Mouse (Mus musculus): ENCODE results near the gene Pigo. TPM values are rescaled to one million over a fixed set of nuclear protein-coding genes. Genes with fewer than 3 reads are reported as not detected.
A peak's percentile ranks its signal among the peaks of the same experiment; 100 is the strongest.

The Pigo gene
- total and polyA plus RNA-seq, 3 experiments = 9.7 to 11.8 (median 11.2) TPM

GRCm38 (mm10) chr4:43045285-43045658, 19.7 kb upstream of the Pigo start:
- Histone ChIP-seq H3K36me3 (replicated peaks) (no peaks in the 10 kb centered on the region), H3K4me3 (ENCODE audit: low read depth, low read length) (peak overlapping the region; percentile 73), H3K9me3 (replicated peaks) (no peaks in the 10 kb centered on the region), H3K27me3 (ENCODE audit: insufficient read depth, low read length) (peaks cover 9% of the 10 kb centered on the region), H3K4me1 (ENCODE audit: insufficient read depth, low read depth, low read length) (peaks cover 59% of the 10 kb centered on the region)
- TF ChIP-seq CTCF (IDR thresholded peaks at IDR 0.05; ENCODE audit: low read depth, low read length) (no peak), POLR2AphosphoS5 (IDR thresholded peaks at IDR 0.05; ENCODE audit: insufficient replicate concordance, low read depth, low read length) (no peak), GATA1 (IDR thresholded peaks at IDR 0.05; ENCODE audit: borderline replicate concordance, low read length) (no peak), GATA2 (IDR thresholded peaks at IDR 0.05; ENCODE audit: borderline replicate concordance, low read depth, low read length) (no peak), TAL1 (conservative IDR thresholded peaks at IDR 0.05; ENCODE audit: low read depth, low read length) (no peak)
- ATAC-seq (ENCODE audit: extremely low read depth, insufficient number of reproducible peaks, low FRiP score, poor library complexity, severe bottlenecking) = no peak
- DNase-seq (ENCODE audit: low spot score) = no peak

DNA sequence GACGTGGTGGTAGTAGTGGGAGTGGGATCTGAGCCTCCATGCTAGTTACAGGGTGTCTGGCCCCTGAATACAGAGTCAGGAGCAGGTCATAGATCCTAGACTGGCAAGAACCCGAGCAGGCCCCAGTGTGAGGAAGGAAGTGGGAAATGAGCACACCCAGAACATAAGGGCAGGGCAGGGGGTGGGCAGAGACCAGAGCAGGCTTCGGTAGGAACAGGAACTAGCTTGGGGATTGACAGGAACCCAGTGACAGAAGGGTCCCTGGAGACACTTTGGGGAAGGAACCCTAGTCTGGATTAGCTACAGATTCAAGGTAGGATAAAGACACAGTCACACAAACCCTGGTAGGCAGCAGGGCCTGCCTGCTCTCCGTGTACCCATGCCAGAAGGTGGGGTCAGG, 19.1 kb upstream of the Pigo start:
- Histone ChIP-seq H3K4me1 (ENCODE audit: insufficient read depth, low read depth, low read length) (peaks cover 65% of the 10 kb centered on the region), H3K4me3 (ENCODE audit: low read depth, low read length) (peak overlapping the region; percentile 73), H3K27me3 (ENCODE audit: insufficient read depth, low read length) (peaks cover 6% of the 10 kb centered on the region), H3K9me3 (replicated peaks) (no peaks in the 10 kb centered on the region), H3K36me3 (replicated peaks) (no peaks in the 10 kb centered on the region)
- TF ChIP-seq GATA1 (IDR thresholded peaks at IDR 0.05; ENCODE audit: borderline replicate concordance, low read length) = no peak
- no peak for TF ChIP-seq CTCF (IDR thresholded peaks at IDR 0.05; ENCODE audit: low read depth, low read length)
- no peak for TF ChIP-seq TAL1 (conservative IDR thresholded peaks at IDR 0.05; ENCODE audit: low read depth, low read length)
- TF ChIP-seq GATA2 (IDR thresholded peaks at IDR 0.05; ENCODE audit: borderline replicate concordance, low read depth, low read length) = no peak
- TF ChIP-seq POLR2AphosphoS5 (IDR thresholded peaks at IDR 0.05; ENCODE audit: insufficient replicate concordance, low read depth, low read length) = no peak
- no peak for DNase-seq (ENCODE audit: low spot score)
- no peak for ATAC-seq (ENCODE audit: extremely low read depth, insufficient number of reproducible peaks, low FRiP score, poor library complexity, severe bottlenecking)

- H3K9me3 ChIP-seq (replicated peaks) = no peaks in the 10 kb centered on the region
- peak overlapping the region; percentile 35; the same call in 1 of the 2 replicates for H3K4me3 ChIP-seq (ENCODE audit: low read depth, low read length)
- DNase-seq (ENCODE audit: low spot score) = peak; percentile 17
- TF ChIP-seq GATA1 (IDR thresholded peaks at IDR 0.05; ENCODE audit: borderline replicate concordance, low read length) (no peak), POLR2AphosphoS5 (IDR thresholded peaks at IDR 0.05; ENCODE audit: insufficient replicate concordance, low read depth, low read length) (no peak), CTCF (IDR thresholded peaks at IDR 0.05; ENCODE audit: low read depth, low read length) (no peak), TAL1 (conservative IDR thresholded peaks at IDR 0.05; ENCODE audit: low read depth, low read length) (no peak), GATA2 (IDR thresholded peaks at IDR 0.05; ENCODE audit: borderline replicate concordance, low read depth, low read length) (no peak)
- peaks cover 6% of the 10 kb centered on the region for H3K27me3 ChIP-seq (ENCODE audit: insufficient read depth, low read length)
- ATAC-seq (ENCODE audit: extremely low read depth, insufficient number of reproducible peaks, low FRiP score, poor library complexity, severe bottlenecking) = no peak
- peaks cover 73% of the 10 kb centered on the region for H3K4me1 ChIP-seq (ENCODE audit: insufficient read depth, low read depth, low read length)
- H3K36me3 ChIP-seq (replicated peaks) = no peaks in the 10 kb centered on the region
Measured at GRCm38 (mm10) chr4:43043644-43044357, 18.2 kb upstream of the Pigo start.

- H3K4me1 ChIP-seq (ENCODE audit: insufficient read depth, low read depth, low read length) = peaks cover 83% of the 10 kb centered on the region
- ATAC-seq (ENCODE audit: extremely low read depth, insufficient number of reproducible peaks, low FRiP score, poor library complexity, severe bottlenecking) (no peak), DNase-seq (ENCODE audit: low spot score) (no peak)
- H3K27me3 ChIP-seq (ENCODE audit: insufficient read depth, low read length) = peaks cover 2% of the 10 kb centered on the region; the same call in 1 of the 2 replicates
- TF ChIP-seq CTCF (IDR thresholded peaks at IDR 0.05; ENCODE audit: low read depth, low read length) (no peak), GATA2 (IDR thresholded peaks at IDR 0.05; ENCODE audit: borderline replicate concordance, low read depth, low read length) (no peak), TAL1 (conservative IDR thresholded peaks at IDR 0.05; ENCODE audit: low read depth, low read length) (no peak), GATA1 (IDR thresholded peaks at IDR 0.05; ENCODE audit: borderline replicate concordance, low read length) (no peak), POLR2AphosphoS5 (IDR thresholded peaks at IDR 0.05; ENCODE audit: insufficient replicate concordance, low read depth, low read length) (no peak)
- no peak overlapping the region for H3K4me3 ChIP-seq (ENCODE audit: low read depth, low read length)
- H3K36me3 ChIP-seq (replicated peaks) = peaks cover 6% of the 10 kb centered on the region
- H3K9me3 ChIP-seq (replicated peaks) = no peaks in the 10 kb centered on the region
Measured at GRCm38 (mm10) chr4:43040881-43041547, 15.4 kb upstream of the Pigo start.

DNA sequence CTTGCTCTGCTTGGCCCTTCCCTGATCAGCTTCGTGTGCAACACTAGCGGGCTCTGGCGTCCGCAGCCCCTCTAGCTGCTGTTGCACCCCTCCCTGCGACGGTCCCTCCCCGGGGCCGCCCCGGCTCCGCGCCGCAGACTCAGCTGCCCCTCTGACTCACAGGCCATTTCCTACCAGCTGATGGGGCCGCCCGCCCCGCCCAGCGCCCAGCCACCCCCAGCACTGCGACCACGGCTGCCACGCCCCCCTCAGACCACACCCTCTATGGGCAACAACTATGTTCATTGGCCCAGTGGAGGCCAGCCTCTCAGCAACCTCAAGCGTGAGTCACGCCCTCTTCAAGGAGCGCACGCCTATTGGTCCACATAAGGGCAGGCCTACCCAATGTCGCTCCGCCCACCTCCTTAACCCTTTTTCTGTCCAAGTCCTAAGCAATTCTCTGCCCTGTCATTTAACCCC, 14.5 kb upstream of the Pigo start:
- TF ChIP-seq GATA1 (IDR thresholded peaks at IDR 0.05; ENCODE audit: borderline replicate concordance, low read length) (no peak), TAL1 (conservative IDR thresholded peaks at IDR 0.05; ENCODE audit: low read depth, low read length) (no peak), GATA2 (IDR thresholded peaks at IDR 0.05; ENCODE audit: borderline replicate concordance, low read depth, low read length) (no peak), POLR2AphosphoS5 (IDR thresholded peaks at IDR 0.05; ENCODE audit: insufficient replicate concordance, low read depth, low read length) (no peak), CTCF (IDR thresholded peaks at IDR 0.05; ENCODE audit: low read depth, low read length) (no peak)
- Histone ChIP-seq H3K4me1 (ENCODE audit: insufficient read depth, low read depth, low read length) (peaks cover 84% of the 10 kb centered on the region), H3K27me3 (ENCODE audit: insufficient read depth, low read length) (no peaks in the 10 kb centered on the region), H3K36me3 (replicated peaks) (peaks cover 10% of the 10 kb centered on the region), H3K4me3 (ENCODE audit: low read depth, low read length) (peak overlapping the region; percentile 77), H3K9me3 (replicated peaks) (no peaks in the 10 kb centered on the region)
- ATAC-seq (ENCODE audit: extremely low read depth, insufficient number of reproducible peaks, low FRiP score, poor library complexity, severe bottlenecking) = peak; percentile 88
- peak; percentile 72 for DNase-seq (ENCODE audit: low spot score)

DNA sequence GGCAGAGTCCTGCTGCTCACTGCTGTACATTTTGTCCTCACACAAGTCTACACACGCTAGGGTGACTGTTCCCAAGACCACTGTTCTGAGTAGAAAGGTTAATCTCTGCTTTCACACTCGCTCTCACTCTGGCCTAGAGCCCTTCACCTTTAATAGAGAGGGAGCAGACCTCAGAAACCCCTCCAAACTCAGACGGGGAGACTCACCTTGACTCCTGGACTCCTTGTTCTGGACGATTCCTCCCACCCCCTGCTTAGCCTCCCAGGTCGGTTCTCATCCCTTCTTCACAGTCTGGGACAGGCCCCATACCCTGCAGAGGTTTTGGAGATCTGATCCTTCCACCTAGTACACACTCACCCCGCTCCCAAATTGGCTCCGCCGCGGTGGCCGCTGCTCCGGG, 14.0 kb upstream of the Pigo start:
- Histone ChIP-seq H3K4me1 (ENCODE audit: insufficient read depth, low read depth, low read length) (peaks cover 79% of the 10 kb centered on the region), H3K36me3 (replicated peaks) (peaks cover 13% of the 10 kb centered on the region), H3K4me3 (ENCODE audit: low read depth, low read length) (peak overlapping the region; percentile 77), H3K9me3 (replicated peaks) (no peaks in the 10 kb centered on the region), H3K27me3 (ENCODE audit: insufficient read depth, low read length) (no peaks in the 10 kb centered on the region)
- DNase-seq (ENCODE audit: low spot score) (no peak), ATAC-seq (ENCODE audit: extremely low read depth, insufficient number of reproducible peaks, low FRiP score, poor library complexity, severe bottlenecking) (no peak)
- TF ChIP-seq POLR2AphosphoS5 (IDR thresholded peaks at IDR 0.05; ENCODE audit: insufficient replicate concordance, low read depth, low read length) = no peak
- TF ChIP-seq GATA1 (IDR thresholded peaks at IDR 0.05; ENCODE audit: borderline replicate concordance, low read length) = no peak
- no peak for TF ChIP-seq TAL1 (conservative IDR thresholded peaks at IDR 0.05; ENCODE audit: low read depth, low read length)
- TF ChIP-seq GATA2 (IDR thresholded peaks at IDR 0.05; ENCODE audit: borderline replicate concordance, low read depth, low read length) = no peak
- no peak for TF ChIP-seq CTCF (IDR thresholded peaks at IDR 0.05; ENCODE audit: low read depth, low read length)
